Mouse (Mus musculus) lung, embryonic 16.5 days (tissue): Measurements from ENCODE around the gene Cnst. TPM values are rescaled to one million over a fixed set of nuclear protein-coding genes. Genes with fewer than 3 reads are reported as not detected.

Experiments
- ATAC-seq: fragments of 200-750 bp; cut with Nextera tagmentation; 2 replicates; pipeline ENCODE4 v1.8.0; 2017; ENCODE audit warnings: low read depth, mild to moderate bottlenecking, moderate library complexity
- H3K27ac ChIP-seq: fragments of 300-500 bp; sonication (generic); 2 replicates; pipeline ENCODE4 v1.5.1; 2014; ENCODE audit warnings: mild to moderate bottlenecking, control low read depth, low read length
- H3K27me3 ChIP-seq: fragments of 300-500 bp; sonication (generic); 2 replicates; pipeline ENCODE4 v1.6.1; 2014; ENCODE audit warnings: low read depth, low read length, mixed read lengths; ENCODE audit not compliant: control insufficient read depth, insufficient read depth
- H3K36me3 ChIP-seq: fragments of 300-500 bp; sonication (generic); 2 replicates; pipeline ENCODE4 v1.6.1; 2014; ENCODE audit warnings: low read length; ENCODE audit not compliant: control insufficient read depth, insufficient read depth
- H3K4me1 ChIP-seq: fragments of 300-500 bp; sonication (generic); replicated peaks from 2 replicates; pipeline ENCODE4 v1.6.1; 2014; ENCODE audit warnings: low read length, mixed read lengths; ENCODE audit not compliant: control insufficient read depth, insufficient read depth
- H3K4me2 ChIP-seq: fragments of 300-500 bp; sonication (generic); 2 replicates; pipeline ENCODE4 v1.6.1; 2014; ENCODE audit warnings: low read depth, low read length, control low read depth
- H3K4me3 ChIP-seq: fragments of 300-500 bp; sonication (generic); 2 replicates; pipeline ENCODE4 v1.5.1; 2014; ENCODE audit warnings: mild to moderate bottlenecking, low read length, control low read depth
- H3K9ac ChIP-seq: fragments of 300-500 bp; sonication (generic); 2 replicates; pipeline ENCODE4 v1.6.1; 2014; ENCODE audit warnings: low read length, control low read depth
- H3K9me3 ChIP-seq: fragments of 300-500 bp; sonication (generic); 2 replicates; pipeline ENCODE4 v1.6.1; 2016; ENCODE audit warnings: low read length; ENCODE audit not compliant: control insufficient read depth
- whole genome bisulfite sequencing: fragments of 180-500 bp; shearing (Covaris S2); extraction: QIAGEN DNeasy Blood & Tissue Kit; methylation state at CpG from one replicate; pipeline ENCODE4 v1.1.7; 2014; 5-methylcytosine and 5-hydroxymethylcytosine counted together
- polyA plus RNA-seq: library from polyadenylated mRNA; unstranded; fragments of >200 nt; fragmentation: Nextera tagmentation; extraction: Ambion mirVana; gene quantifications from 2 replicates; pipeline ENCODE4 v1.2.1, GENCODE M21; 2015

Gene Cnst
- polyA plus RNA-seq, 1 experiment from 2014 or later = 18.0 TPM

- Histone ChIP-seq H3K36me3 (no peaks in the 10 kb centered on the region), H3K27me3 (no peaks in the 10 kb centered on the region), H3K27ac (no peak overlapping the region), H3K4me1 (peaks cover 24% of the 10 kb centered on the region), H3K4me2 (no peak overlapping the region), H3K9ac (no peak overlapping the region), H3K9me3 (no peaks in the 10 kb centered on the region), H3K4me3 (no peak overlapping the region)
- no peak for ATAC-seq
- WGBS = 61% methylated on average over 7 of the region's 7 CpGs
Observed at GRCm38 (mm10) chr1:179567558-179567957, 21.4 kb downstream of the Cnst start.

GRCm38 (mm10) chr1:179568690-179569398 is 22.7 kb downstream of the Cnst start:
- Histone ChIP-seq H3K27me3 (no peaks in the 10 kb centered on the region), H3K4me3 (no peak overlapping the region), H3K4me2 (no peak overlapping the region), H3K4me1 (peaks cover 24% of the 10 kb centered on the region), H3K36me3 (no peaks in the 10 kb centered on the region), H3K9me3 (no peaks in the 10 kb centered on the region), H3K9ac (no peak overlapping the region), H3K27ac (peak overlapping the region; percentile 84)
- ATAC-seq = peak; percentile 77
- WGBS = 41% methylated on average over 4 of the region's 4 CpGs

DNA sequence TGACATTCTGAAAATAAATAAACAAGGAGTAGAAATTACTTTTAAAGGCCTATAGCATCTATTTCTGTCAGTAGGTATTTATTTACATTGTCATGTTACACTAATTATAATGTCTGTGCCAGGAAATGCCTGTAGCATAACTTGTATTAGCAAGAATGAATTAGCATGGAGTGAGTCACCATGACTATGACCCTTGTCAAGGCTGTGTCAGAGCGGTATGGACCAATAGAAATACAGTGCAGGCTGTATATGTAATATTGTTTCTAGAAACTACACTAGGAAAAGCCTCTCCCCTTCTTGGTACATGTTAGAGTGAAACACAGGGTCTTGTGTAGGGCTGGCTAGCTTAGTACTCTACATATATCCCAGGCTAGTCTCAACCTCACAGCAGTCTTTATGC is 24.3 kb downstream of the Cnst start:
- Histone ChIP-seq H3K27ac (no peak overlapping the region), H3K4me2 (no peak overlapping the region), H3K9ac (no peak overlapping the region), H3K27me3 (no peaks in the 10 kb centered on the region), H3K36me3 (no peaks in the 10 kb centered on the region), H3K4me1 (peaks cover 26% of the 10 kb centered on the region), H3K4me3 (no peak overlapping the region), H3K9me3 (no peaks in the 10 kb centered on the region)
- 65% methylated on average over 1 of the region's 1 CpGs for WGBS
- no peak for ATAC-seq

GRCm38 (mm10) chr1:179571686-179572085 is 25.5 kb downstream of the Cnst start:
- no peak overlapping the region for H3K27ac ChIP-seq
- peaks cover 26% of the 10 kb centered on the region for H3K4me1 ChIP-seq
- WGBS = 74% methylated on average over 4 of the region's 4 CpGs
- ATAC-seq = no peak
- no peaks in the 10 kb centered on the region for H3K36me3 ChIP-seq
- no peak overlapping the region for H3K4me2 ChIP-seq
- H3K9me3 ChIP-seq = no peaks in the 10 kb centered on the region
- H3K27me3 ChIP-seq = no peaks in the 10 kb centered on the region
- H3K4me3 ChIP-seq = no peak overlapping the region
- H3K9ac ChIP-seq = no peak overlapping the region

DNA sequence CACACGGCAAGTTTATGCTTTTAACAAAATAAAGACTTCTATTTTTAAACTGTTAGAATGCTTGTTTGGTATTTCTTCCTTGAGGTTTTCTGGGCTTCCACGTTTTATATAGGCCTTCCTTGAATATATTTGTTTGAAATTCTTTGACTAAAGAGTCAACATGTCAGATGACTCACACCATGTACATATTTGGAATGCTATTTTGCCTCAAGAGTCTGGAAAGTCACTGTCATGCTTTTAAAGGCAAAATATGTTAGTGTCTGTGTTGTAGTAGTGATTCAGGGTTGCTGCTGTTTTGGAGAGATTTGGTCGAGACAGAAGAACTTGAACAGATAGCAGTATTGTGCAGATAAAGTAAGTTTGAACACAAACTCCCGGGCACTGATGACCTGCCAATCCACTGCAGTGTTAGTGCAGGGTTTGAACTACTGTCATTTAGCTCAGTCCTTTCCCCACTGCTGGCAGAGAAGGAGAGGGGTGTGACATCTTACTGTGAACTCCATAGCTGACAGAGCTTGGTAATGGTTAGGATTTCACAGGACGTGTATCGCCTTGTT is 27.6 kb downstream of the Cnst start:
- Histone ChIP-seq H3K36me3 (no peaks in the 10 kb centered on the region), H3K4me2 (no peak overlapping the region), H3K9me3 (no peaks in the 10 kb centered on the region), H3K4me3 (no peak overlapping the region), H3K9ac (no peak overlapping the region), H3K4me1 (peaks cover 13% of the 10 kb centered on the region), H3K27me3 (no peaks in the 10 kb centered on the region), H3K27ac (no peak overlapping the region)
- ATAC-seq = no peak
- WGBS = 57% methylated on average over 6 of the region's 6 CpGs

DNA sequence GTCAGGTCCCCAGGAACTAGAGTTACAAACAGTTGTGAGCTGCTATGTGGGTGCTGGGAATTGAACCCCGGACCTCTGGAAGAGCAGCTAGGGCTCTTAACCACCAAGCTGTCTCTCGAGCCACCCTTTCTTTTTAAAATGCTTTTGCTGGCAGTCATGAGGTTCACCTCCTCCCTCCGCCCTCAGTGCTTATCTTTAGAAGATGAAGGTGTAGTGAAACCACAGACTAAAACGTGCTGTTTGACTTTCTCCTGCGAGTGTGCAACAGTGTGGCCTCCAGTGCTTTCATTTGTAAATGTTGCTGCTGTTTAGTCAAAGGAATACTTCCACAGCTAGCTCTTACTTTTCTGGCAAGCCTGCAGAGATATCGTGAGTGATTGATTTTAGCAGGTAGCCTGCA is 32.5 kb downstream of the Cnst start:
- Histone ChIP-seq H3K4me3 (no peak overlapping the region), H3K36me3 (peaks cover 7% of the 10 kb centered on the region; the same call in 1 of the 2 replicates), H3K27ac (no peak overlapping the region), H3K9me3 (no peaks in the 10 kb centered on the region), H3K27me3 (no peaks in the 10 kb centered on the region), H3K4me1 (peaks cover 2% of the 10 kb centered on the region; the same call in 1 of the 2 replicates), H3K4me2 (no peak overlapping the region), H3K9ac (no peak overlapping the region)
- no peak for ATAC-seq
- 51% methylated on average over 6 of the region's 6 CpGs for WGBS

DNA sequence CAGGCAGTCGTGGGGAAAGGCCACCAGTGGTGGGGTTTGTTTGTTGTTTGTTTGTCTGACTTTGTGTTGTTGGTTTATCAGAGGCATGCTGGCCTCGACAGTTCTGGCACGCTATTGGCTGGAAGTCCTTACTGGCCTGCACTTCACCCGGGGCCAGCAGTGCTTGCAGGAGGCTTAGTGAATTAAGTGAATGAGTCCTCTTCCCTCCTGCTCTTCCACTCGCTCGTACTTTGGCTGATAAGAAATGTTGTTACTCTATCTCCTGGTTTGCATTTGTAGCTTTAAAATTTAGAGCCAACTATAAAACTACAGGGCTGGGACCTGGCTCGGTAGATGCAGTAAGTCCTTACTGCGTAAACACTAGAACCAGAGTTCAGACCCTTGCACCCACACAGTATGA is 34.0 kb downstream of the Cnst start:
- Histone ChIP-seq H3K27me3 (no peaks in the 10 kb centered on the region), H3K9ac (no peak overlapping the region), H3K4me3 (no peak overlapping the region), H3K36me3 (peaks cover 7% of the 10 kb centered on the region; the same call in 1 of the 2 replicates), H3K4me1 (no peaks in the 10 kb centered on the region; the same call in 1 of the 2 replicates), H3K27ac (no peak overlapping the region), H3K9me3 (no peaks in the 10 kb centered on the region), H3K4me2 (no peak overlapping the region)
- 57% methylated on average over 8 of the region's 8 CpGs for WGBS
- ATAC-seq = no peak

- Histone ChIP-seq H3K36me3 (peaks cover 7% of the 10 kb centered on the region; the same call in 1 of the 2 replicates), H3K27me3 (no peaks in the 10 kb centered on the region), H3K9me3 (no peaks in the 10 kb centered on the region), H3K27ac (no peak overlapping the region), H3K4me3 (no peak overlapping the region), H3K9ac (no peak overlapping the region), H3K4me1 (no peaks in the 10 kb centered on the region; the same call in 1 of the 2 replicates), H3K4me2 (no peak overlapping the region)
- no peak for ATAC-seq
- 85% methylated on average over 10 of the region's 10 CpGs for WGBS
Observed at GRCm38 (mm10) chr1:179581422-179581821, 35.3 kb downstream of the Cnst start.

- H3K9me3 ChIP-seq = no peaks in the 10 kb centered on the region
- no peaks in the 10 kb centered on the region; the same call in 1 of the 2 replicates for H3K4me1 ChIP-seq
- 43% methylated on average over 6 of the region's 6 CpGs for WGBS
- H3K27me3 ChIP-seq = no peaks in the 10 kb centered on the region
- H3K4me2 ChIP-seq = no peak overlapping the region
- ATAC-seq = no peak
- H3K9ac ChIP-seq = no peak overlapping the region
- no peak overlapping the region for H3K27ac ChIP-seq
- H3K36me3 ChIP-seq = peaks cover 7% of the 10 kb centered on the region; the same call in 1 of the 2 replicates
- no peak overlapping the region for H3K4me3 ChIP-seq
Observed at GRCm38 (mm10) chr1:179582021-179582433, 35.9 kb downstream of the Cnst start.
